Mouse (Mus musculus) spleen, adult 2 months (tissue): ENCODE measurements around the gene Eed. TPM values are rescaled to one million over a fixed set of nuclear protein-coding genes. Genes with fewer than 3 reads are reported as not detected.

Experiments
- DNase-seq, 2 experiments: peaks; one replicate each; pipeline versions ENCODE4 v3.0.0 to v3.0.0-alpha.2; 2012 to 2021; ENCODE audit warnings: low spot score in 2 of 2, low read depth in 1 of 2
- H3K27ac ChIP-seq: fragments of 200-500 bp; 2 replicates; pipeline ENCODE4 v1.5.1; 2012; ENCODE audit warnings: low read length, inconsistent platforms; ENCODE audit not compliant: insufficient read depth
- H3K27me3 ChIP-seq: fragments of 200-500 bp; 2 replicates; pipeline ENCODE4 v1.6.1; 2012; ENCODE audit warnings: mild to moderate bottlenecking, moderate library complexity, low read length, inconsistent platforms; ENCODE audit not compliant: control insufficient read depth, insufficient read depth
- H3K36me3 ChIP-seq: fragments of 200-500 bp; 2 replicates; pipeline ENCODE4 v1.6.1; 2012; ENCODE audit warnings: mild to moderate bottlenecking, low read length, inconsistent platforms; ENCODE audit not compliant: control insufficient read depth, insufficient read depth
- H3K4me1 ChIP-seq: fragments of 200-500 bp; 2 replicates; pipeline ENCODE4 v1.6.1; 2011; ENCODE audit warnings: inconsistent platforms; ENCODE audit not compliant: control insufficient read depth, insufficient read depth, insufficient read length
- H3K4me3 ChIP-seq: fragments of 200-500 bp; 2 replicates; pipeline ENCODE4 v1.5.1; 2011; ENCODE audit warnings: mild to moderate bottlenecking, inconsistent platforms; ENCODE audit not compliant: insufficient read depth, insufficient read length; ENCODE audit errors: extremely low read depth
- CTCF ChIP-seq: fragments of 200-500 bp; IDR thresholded peaks from 2 replicates; pipeline ENCODE4 v1.5.1; 2011; ENCODE audit warnings: mild to moderate bottlenecking, inconsistent platforms; ENCODE audit not compliant: insufficient read depth, insufficient read length, insufficient replicate concordance; ENCODE audit errors: extremely low read depth
- POLR2A ChIP-seq: fragments of 200-500 bp; IDR thresholded peaks from 2 replicates; pipeline ENCODE4 v1.6.1; 2011; ENCODE audit warnings: low read depth, low read length, inconsistent platforms
- WGBS: fragments of 180-500 bp; shearing (Covaris S2); methylation state at CpG from one replicate; pipeline ENCODE4 v1.1.7; 2018; 5-methylcytosine and 5-hydroxymethylcytosine counted together
- polyA plus RNA-seq: library from polyadenylated mRNA; depleted of rRNA; stranded (reverse); fragments of >200 nt; gene quantifications from 2 replicates; pipeline ENCODE4 v1.2.3, GENCODE M21; 2012

The Eed gene
- polyA plus RNA-seq, 1 experiment, result 19.9 TPM

DNA sequence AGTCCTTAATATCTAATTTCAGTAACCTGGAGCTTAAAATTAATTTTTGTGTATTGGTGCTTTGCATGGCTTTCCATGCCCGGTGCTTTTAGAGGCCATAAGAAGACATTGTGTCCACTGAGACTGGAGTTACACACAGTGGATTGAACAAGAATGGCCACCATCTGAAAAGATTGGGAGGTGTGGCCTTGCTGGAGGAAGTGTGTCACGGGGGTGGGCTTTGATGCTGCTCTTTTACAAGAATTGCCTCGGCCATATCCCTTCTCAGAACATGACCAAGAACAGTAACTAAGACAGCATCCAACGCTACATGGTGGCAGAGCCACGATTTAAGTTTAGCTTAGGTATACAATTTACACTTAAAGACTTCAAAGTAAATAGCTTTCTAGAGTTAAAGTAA lies 26.5 kb downstream of the Eed start:
- TF ChIP-seq POLR2A, result no peak
- TF ChIP-seq CTCF, result no peak
- H3K36me3 ChIP-seq, result peaks cover 16% of the 10 kb centered on the region
- 89% methylated on average over 5 of the region's 5 CpGs for WGBS
- DNase-seq, result no peak
- no peaks in the 10 kb centered on the region for H3K4me1 ChIP-seq
- H3K4me3 ChIP-seq, result no peak overlapping the region
- H3K27me3 ChIP-seq, result no peaks in the 10 kb centered on the region
- no peak overlapping the region for H3K27ac ChIP-seq

DNA sequence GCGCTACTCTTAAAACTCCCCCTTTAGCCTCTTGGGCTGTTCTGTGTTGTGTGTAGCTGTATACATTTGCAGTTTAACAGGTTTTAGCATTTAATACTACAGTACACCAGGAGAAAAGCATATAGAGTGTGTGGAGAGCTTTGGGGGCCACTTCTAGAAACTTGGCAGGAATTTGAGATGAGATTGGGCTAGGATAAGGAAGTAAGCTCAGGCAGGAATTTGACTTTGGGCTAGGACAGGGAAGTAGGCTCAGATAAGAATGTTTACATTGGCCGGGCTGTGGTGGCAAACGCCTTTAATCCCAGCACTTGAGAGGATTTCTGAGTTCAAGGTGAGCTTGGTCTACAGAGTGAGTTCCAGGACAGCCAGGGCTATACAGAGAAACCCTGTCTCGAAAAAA lies 31.4 kb downstream of the Eed start:
- Histone ChIP-seq H3K27me3 (no peaks in the 10 kb centered on the region), H3K4me1 (no peaks in the 10 kb centered on the region), H3K27ac (no peak overlapping the region), H3K36me3 (no peaks in the 10 kb centered on the region), H3K4me3 (no peak overlapping the region)
- TF ChIP-seq CTCF (no peak), POLR2A (no peak)
- WGBS, result 75% methylated on average over 4 of the region's 4 CpGs
- no peak for DNase-seq

GRCm38 (mm10) chr7:89948026-89948425 lies 32.8 kb downstream of the Eed start:
- Histone ChIP-seq H3K36me3 (no peaks in the 10 kb centered on the region), H3K27ac (no peak overlapping the region), H3K27me3 (no peaks in the 10 kb centered on the region), H3K4me3 (no peak overlapping the region), H3K4me1 (no peaks in the 10 kb centered on the region)
- no peak for DNase-seq
- TF ChIP-seq CTCF (no peak), POLR2A (no peak)
- 89% methylated on average over 7 of the region's 7 CpGs for WGBS

GRCm38 (mm10) chr7:89940571-89941463 lies 40.0 kb downstream of the Eed start, which contains the start of gene Hikeshi:
Hikeshi (minus strand) TSS chr7:89941204.
- Histone ChIP-seq H3K4me3 (peak within 1 kb of the TSS; percentile 84), H3K36me3 (no peaks in the 10 kb centered on the region), H3K27ac (peak within 1 kb of the TSS; percentile 75), H3K4me1 (peaks cover 2% of the 10 kb centered on the region; the same call in 1 of the 2 replicates), H3K27me3 (no peaks in the 10 kb centered on the region)
- TF ChIP-seq POLR2A, result peak; percentile 13; the same call in 1 of the 2 replicates
- no peak for TF ChIP-seq CTCF
- under 1% methylated on average over 45 of the region's 45 CpGs for WGBS
- peak; percentile 95 to 98 for DNase-seq

GRCm38 (mm10) chr7:89939497-89940353 lies 41.1 kb downstream of the Eed start:
- peaks cover 2% of the 10 kb centered on the region; the same call in 1 of the 2 replicates for H3K4me1 ChIP-seq
- no peaks in the 10 kb centered on the region for H3K36me3 ChIP-seq
- no peak for TF ChIP-seq CTCF
- H3K27me3 ChIP-seq, result no peaks in the 10 kb centered on the region
- H3K27ac ChIP-seq, result no peak overlapping the region
- WGBS, result 61% methylated on average over 15 of the region's 15 CpGs
- DNase-seq, result no peak
- H3K4me3 ChIP-seq, result no peak overlapping the region; the same call in 1 of the 2 replicates

GRCm38 (mm10) chr7:89923441-89924180 lies 57.2 kb downstream of the Eed start:
- TF ChIP-seq POLR2A (no peak), CTCF (no peak)
- WGBS, result 95% methylated on average over 15 of the region's 15 CpGs
- Histone ChIP-seq H3K4me3 (no peak overlapping the region), H3K27me3 (no peaks in the 10 kb centered on the region), H3K4me1 (no peaks in the 10 kb centered on the region), H3K36me3 (peaks cover 2% of the 10 kb centered on the region; the same call in 1 of the 2 replicates), H3K27ac (no peak overlapping the region)
- DNase-seq, result no peak
